Mouse (Mus musculus): ENCODE data around the gene Mfsd4a. TPM values are rescaled to one million over a fixed set of nuclear protein-coding genes. Genes with fewer than 3 reads are reported as not detected.

The Mfsd4a gene
- polyA plus RNA-seq, 1 experiment from 2014 or later = 10.4 TPM

DNA sequence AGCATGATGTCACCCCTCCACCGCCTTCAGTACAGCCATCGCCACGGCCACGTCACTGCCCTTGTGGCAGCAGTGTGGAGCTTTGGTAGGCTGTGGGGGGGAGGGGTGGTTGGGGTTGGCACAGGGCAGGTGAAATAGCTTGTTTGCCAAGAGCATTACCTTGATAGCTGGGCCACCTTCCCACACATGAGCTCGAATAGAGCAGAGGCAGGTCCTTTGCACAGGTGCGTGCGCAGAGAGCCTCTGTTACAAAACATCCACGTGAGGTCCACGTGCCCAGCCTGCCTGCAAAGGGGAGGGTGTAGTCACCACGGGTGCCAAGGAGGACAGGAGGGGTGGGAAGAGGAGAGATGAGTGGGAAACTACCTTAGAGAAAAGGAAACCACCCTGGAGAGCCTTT lies 7.7 kb upstream of the Mfsd4a start:
- no peak overlapping the region for H3K27ac ChIP-seq
- H3K4me3 ChIP-seq (replicated peaks; ENCODE audit: low read length) = no peak overlapping the region
- H3K9ac ChIP-seq = no peak overlapping the region
- DNase-seq (ENCODE audit: low spot score) (no peak), ATAC-seq (ENCODE audit: low FRiP score) (no peak)
- H3K36me3 ChIP-seq (replicated peaks; ENCODE audit: control insufficient read depth, insufficient read depth) = no peaks in the 10 kb centered on the region
- H3K4me1 ChIP-seq (replicated peaks; ENCODE audit: control insufficient read depth, insufficient read depth, low read length) = no peaks in the 10 kb centered on the region
- no peaks in the 10 kb centered on the region for H3K9me3 ChIP-seq (ENCODE audit: control insufficient read depth, low read length)
- no peaks in the 10 kb centered on the region for H3K27me3 ChIP-seq (ENCODE audit: control insufficient read depth, insufficient read depth, low read length)
- no peak overlapping the region for H3K4me2 ChIP-seq (replicated peaks)
- WGBS = 90% methylated on average over 10 of the region's 10 CpGs

DNA sequence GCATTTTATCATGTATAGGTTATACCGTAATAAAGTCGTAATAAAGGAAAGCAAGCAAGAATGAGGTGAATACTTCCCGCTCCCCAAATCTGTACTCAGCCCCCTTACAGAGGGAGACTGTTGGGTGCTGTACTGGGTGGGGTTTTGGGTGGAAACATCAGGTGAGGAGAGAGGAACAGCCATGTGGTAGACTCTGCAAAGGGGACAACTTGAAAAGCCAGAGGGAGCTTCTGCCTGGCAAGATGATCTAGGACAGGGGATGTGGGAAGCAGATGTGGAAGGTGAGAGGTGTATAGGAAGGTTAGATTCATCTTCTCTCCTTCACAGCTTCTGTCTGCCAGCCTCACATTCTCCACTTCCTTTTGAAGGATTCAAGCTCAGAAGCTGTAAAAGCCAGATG lies 2.8 kb upstream of the Mfsd4a start:
- H3K27me3 ChIP-seq (ENCODE audit: control insufficient read depth, insufficient read depth, low read length) = peaks cover 39% of the 10 kb centered on the region
- H3K4me1 ChIP-seq (replicated peaks; ENCODE audit: control insufficient read depth, insufficient read depth, low read length) = peaks cover 10% of the 10 kb centered on the region; the same call in 1 of the 2 replicates
- no peak for DNase-seq (ENCODE audit: low spot score)
- no peak overlapping the region for H3K4me3 ChIP-seq (replicated peaks; ENCODE audit: low read length)
- H3K9ac ChIP-seq = no peak overlapping the region
- no peak overlapping the region for H3K27ac ChIP-seq
- 89% methylated on average over 3 of the region's 3 CpGs for WGBS
- no peaks in the 10 kb centered on the region for H3K36me3 ChIP-seq (replicated peaks; ENCODE audit: control insufficient read depth, insufficient read depth)
- H3K9me3 ChIP-seq (ENCODE audit: control insufficient read depth, low read length) = no peaks in the 10 kb centered on the region
- ATAC-seq (ENCODE audit: low FRiP score) = no peak
- H3K4me2 ChIP-seq (replicated peaks) = no peak overlapping the region

DNA sequence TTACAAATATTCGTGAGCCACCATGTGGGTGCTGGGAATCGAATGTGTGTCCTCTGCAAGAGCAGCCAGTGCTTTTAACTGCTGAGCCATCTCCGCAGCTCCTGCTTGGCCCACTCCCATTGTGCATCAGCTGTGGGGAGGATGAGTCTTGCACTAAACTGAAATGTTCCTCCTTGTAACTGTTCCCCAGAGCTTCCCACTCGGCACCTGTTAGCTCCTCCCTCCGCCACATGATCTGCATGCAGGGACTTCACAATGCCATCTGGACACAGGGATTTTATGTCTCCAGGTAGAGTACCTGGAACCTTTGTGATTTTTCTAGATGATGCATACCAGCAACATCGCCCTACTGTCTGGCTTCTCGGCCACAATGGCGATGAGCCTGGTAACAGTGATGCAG lies 1.6 kb upstream of the Mfsd4a start:
- no peak overlapping the region for H3K9ac ChIP-seq
- DNase-seq (ENCODE audit: low spot score) (no peak), ATAC-seq (ENCODE audit: low FRiP score) (no peak)
- no peaks in the 10 kb centered on the region for H3K36me3 ChIP-seq (replicated peaks; ENCODE audit: control insufficient read depth, insufficient read depth)
- H3K4me1 ChIP-seq (replicated peaks; ENCODE audit: control insufficient read depth, insufficient read depth, low read length) = peaks cover 10% of the 10 kb centered on the region; the same call in 1 of the 2 replicates
- H3K9me3 ChIP-seq (ENCODE audit: control insufficient read depth, low read length) = no peaks in the 10 kb centered on the region
- H3K27me3 ChIP-seq (ENCODE audit: control insufficient read depth, insufficient read depth, low read length) = peaks cover 39% of the 10 kb centered on the region
- 87% methylated on average over 8 of the region's 8 CpGs for WGBS
- no peak overlapping the region for H3K4me3 ChIP-seq (replicated peaks; ENCODE audit: low read length)
- H3K27ac ChIP-seq = no peak overlapping the region
- no peak overlapping the region for H3K4me2 ChIP-seq (replicated peaks)

DNA sequence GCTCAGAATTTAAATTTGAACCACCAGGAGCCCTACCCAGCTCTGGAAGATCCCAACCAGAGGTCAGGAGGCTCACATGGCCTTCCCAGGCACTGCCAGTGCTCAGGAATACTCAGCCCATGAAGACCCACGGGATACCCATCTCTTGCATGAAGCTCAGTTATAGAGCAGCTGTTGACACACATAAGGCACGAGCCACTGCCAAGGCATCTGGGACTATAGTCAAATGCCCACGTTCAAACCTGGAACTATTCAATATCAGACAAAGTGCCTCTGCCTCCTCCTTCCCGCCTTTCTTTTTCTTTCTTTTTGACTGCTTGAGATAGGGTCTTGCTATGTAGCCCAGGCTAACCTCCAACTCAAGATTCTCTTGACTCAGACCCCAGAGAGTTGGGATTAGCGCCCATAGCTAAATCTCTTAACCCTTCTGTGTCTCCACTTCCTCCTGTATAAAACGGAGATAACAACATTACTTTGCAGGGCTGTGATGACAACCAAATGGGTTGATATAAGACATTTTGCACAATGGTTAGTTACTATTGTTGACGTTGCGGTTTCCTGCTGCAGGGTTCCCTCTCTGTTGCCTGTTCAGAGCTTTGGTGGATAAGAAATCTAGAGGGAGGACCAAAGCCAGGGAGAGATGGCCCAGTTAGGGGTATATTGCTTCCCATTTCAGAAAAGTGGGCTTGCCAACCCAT lies 2.2 kb downstream of the Mfsd4a start:
- Histone ChIP-seq H3K4me2 (replicated peaks) (no peak overlapping the region), H3K27me3 (ENCODE audit: control insufficient read depth, insufficient read depth, low read length) (peaks cover 39% of the 10 kb centered on the region), H3K9ac (no peak overlapping the region), H3K9me3 (ENCODE audit: control insufficient read depth, low read length) (no peaks in the 10 kb centered on the region), H3K4me3 (replicated peaks; ENCODE audit: low read length) (no peak overlapping the region), H3K27ac (no peak overlapping the region), H3K36me3 (replicated peaks; ENCODE audit: control insufficient read depth, insufficient read depth) (no peaks in the 10 kb centered on the region), H3K4me1 (replicated peaks; ENCODE audit: control insufficient read depth, insufficient read depth, low read length) (peaks cover 10% of the 10 kb centered on the region; the same call in 1 of the 2 replicates)
- ATAC-seq (ENCODE audit: low FRiP score) (no peak), DNase-seq (ENCODE audit: low spot score) (no peak)
- WGBS = 80% methylated on average over 8 of the region's 8 CpGs

- H3K27me3 ChIP-seq (ENCODE audit: control insufficient read depth, insufficient read depth, low read length) = peaks cover 37% of the 10 kb centered on the region
- 39% methylated on average over 1 of the region's 1 CpGs for WGBS
- H3K27ac ChIP-seq = no peak overlapping the region
- no peaks in the 10 kb centered on the region for H3K36me3 ChIP-seq (replicated peaks; ENCODE audit: control insufficient read depth, insufficient read depth)
- H3K4me1 ChIP-seq (replicated peaks; ENCODE audit: control insufficient read depth, insufficient read depth, low read length) = peaks cover 10% of the 10 kb centered on the region; the same call in 1 of the 2 replicates
- H3K9me3 ChIP-seq (ENCODE audit: control insufficient read depth, low read length) = no peaks in the 10 kb centered on the region
- H3K4me2 ChIP-seq (replicated peaks) = no peak overlapping the region
- DNase-seq (ENCODE audit: low spot score) (no peak), ATAC-seq (ENCODE audit: low FRiP score) (no peak)
- H3K4me3 ChIP-seq (replicated peaks; ENCODE audit: low read length) = no peak overlapping the region
- H3K9ac ChIP-seq = no peak overlapping the region
Measured at GRCm38 (mm10) chr1:132065001-132065400, 2.9 kb downstream of the Mfsd4a start.

DNA sequence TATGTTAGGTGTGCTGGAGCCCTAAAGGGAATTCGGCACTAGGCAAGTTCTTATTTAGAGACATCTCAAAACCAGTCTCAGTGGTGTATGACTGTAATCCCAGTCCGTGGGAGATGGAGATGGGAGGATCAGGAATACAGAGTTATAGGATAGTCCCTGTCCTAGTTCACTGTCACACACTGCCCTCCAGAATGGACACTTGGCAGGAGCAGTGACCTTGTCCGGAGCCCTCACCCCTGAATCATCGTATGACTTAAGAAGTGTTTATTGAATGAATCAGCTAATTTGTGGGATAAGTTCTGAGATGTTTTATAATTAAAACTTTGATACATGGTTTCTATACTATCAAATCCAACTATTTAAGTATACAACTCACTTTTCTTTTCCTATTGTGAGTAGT lies 4.8 kb downstream of the Mfsd4a start:
- peaks cover 18% of the 10 kb centered on the region for H3K27me3 ChIP-seq (ENCODE audit: control insufficient read depth, insufficient read depth, low read length)
- no peaks in the 10 kb centered on the region for H3K36me3 ChIP-seq (replicated peaks; ENCODE audit: control insufficient read depth, insufficient read depth)
- 85% methylated on average over 4 of the region's 4 CpGs for WGBS
- ATAC-seq (ENCODE audit: low FRiP score) (no peak), DNase-seq (ENCODE audit: low spot score) (no peak)
- no peak overlapping the region for H3K4me3 ChIP-seq (replicated peaks; ENCODE audit: low read length)
- H3K4me2 ChIP-seq (replicated peaks) = no peak overlapping the region
- H3K9me3 ChIP-seq (ENCODE audit: control insufficient read depth, low read length) = no peaks in the 10 kb centered on the region
- H3K27ac ChIP-seq = no peak overlapping the region
- H3K4me1 ChIP-seq (replicated peaks; ENCODE audit: control insufficient read depth, insufficient read depth, low read length) = peaks cover 9% of the 10 kb centered on the region; the same call in 1 of the 2 replicates
- no peak overlapping the region for H3K9ac ChIP-seq

GRCm38 (mm10) chr1:132061750-132062541 lies 5.9 kb downstream of the Mfsd4a start:
- no peak overlapping the region for H3K4me2 ChIP-seq (replicated peaks)
- 62% methylated on average over 6 of the region's 6 CpGs for WGBS
- peaks cover under 1% of the 10 kb centered on the region; the same call in 1 of the 2 replicates for H3K4me1 ChIP-seq (replicated peaks; ENCODE audit: control insufficient read depth, insufficient read depth, low read length)
- H3K4me3 ChIP-seq (replicated peaks; ENCODE audit: low read length) = no peak overlapping the region
- DNase-seq (ENCODE audit: low spot score) (no peak), ATAC-seq (ENCODE audit: low FRiP score) (no peak)
- H3K36me3 ChIP-seq (replicated peaks; ENCODE audit: control insufficient read depth, insufficient read depth) = no peaks in the 10 kb centered on the region
- H3K9ac ChIP-seq = no peak overlapping the region
- H3K9me3 ChIP-seq (ENCODE audit: control insufficient read depth, low read length) = no peaks in the 10 kb centered on the region
- peaks cover 9% of the 10 kb centered on the region for H3K27me3 ChIP-seq (ENCODE audit: control insufficient read depth, insufficient read depth, low read length)
- no peak overlapping the region for H3K27ac ChIP-seq

DNA sequence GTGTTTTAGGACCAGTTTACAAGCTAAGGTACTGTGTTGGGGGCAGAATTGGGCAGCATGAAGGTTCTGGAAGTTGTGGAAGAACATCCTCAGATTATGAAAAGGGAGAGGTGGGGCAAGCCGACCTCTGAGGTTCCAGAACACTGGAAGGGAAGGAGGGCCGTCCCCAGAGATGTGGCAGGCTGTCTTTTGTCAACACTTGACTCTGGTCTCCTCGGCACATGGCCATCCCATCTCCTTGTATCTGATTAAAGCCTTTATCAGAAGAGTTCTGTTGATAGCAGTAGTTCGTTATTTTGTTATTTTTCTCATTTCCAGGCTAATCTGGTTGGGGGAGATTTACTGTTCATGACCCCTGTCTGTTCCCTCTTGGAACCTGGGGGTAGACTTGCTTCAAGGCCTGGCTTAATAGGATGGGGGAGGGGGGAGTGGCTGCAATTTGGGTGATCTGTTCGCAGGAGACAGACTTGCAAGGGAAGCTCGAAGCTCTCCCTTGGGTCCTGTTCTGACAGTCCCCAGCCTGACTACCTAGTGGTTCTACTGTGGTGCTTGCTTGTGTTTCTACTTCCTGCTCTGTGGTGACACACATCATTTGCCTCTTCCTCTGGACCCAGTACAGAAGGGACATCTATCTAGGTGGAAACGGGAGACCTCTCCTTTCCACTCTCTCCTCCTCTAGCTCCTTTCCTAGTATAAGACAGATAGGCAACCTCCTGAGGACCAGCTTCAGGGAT lies 7.7 kb downstream of the Mfsd4a start:
- Histone ChIP-seq H3K27ac (no peak overlapping the region), H3K4me2 (replicated peaks) (no peak overlapping the region), H3K9me3 (ENCODE audit: control insufficient read depth, low read length) (no peaks in the 10 kb centered on the region), H3K4me3 (replicated peaks; ENCODE audit: low read length) (no peak overlapping the region), H3K9ac (no peak overlapping the region), H3K27me3 (ENCODE audit: control insufficient read depth, insufficient read depth, low read length) (no peaks in the 10 kb centered on the region), H3K4me1 (replicated peaks; ENCODE audit: control insufficient read depth, insufficient read depth, low read length) (no peaks in the 10 kb centered on the region), H3K36me3 (replicated peaks; ENCODE audit: control insufficient read depth, insufficient read depth) (no peaks in the 10 kb centered on the region)
- 73% methylated on average over 7 of the region's 7 CpGs for WGBS
- ATAC-seq (ENCODE audit: low FRiP score) (no peak), DNase-seq (ENCODE audit: low spot score) (no peak)

DNA sequence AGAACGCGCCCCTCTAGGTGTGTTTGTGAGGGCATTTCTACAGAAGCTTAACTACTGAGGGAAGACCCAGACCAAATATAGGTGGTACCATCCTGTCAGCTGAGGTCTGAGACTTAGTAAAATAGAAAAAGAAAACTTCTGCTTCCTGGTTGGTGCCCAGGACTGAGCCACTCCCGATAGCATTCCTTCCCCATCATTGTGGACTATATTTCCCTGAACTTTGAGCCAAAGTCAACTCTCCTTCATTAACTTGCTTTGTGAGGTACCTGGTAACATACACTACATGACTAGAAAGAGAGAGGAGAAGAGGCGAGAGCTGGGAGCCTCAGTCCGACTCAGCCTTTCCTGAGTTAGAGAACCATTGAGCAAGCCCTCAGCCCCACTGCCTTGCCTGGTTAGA lies 9.3 kb downstream of the Mfsd4a start:
- no peaks in the 10 kb centered on the region for H3K9me3 ChIP-seq (ENCODE audit: control insufficient read depth, low read length)
- DNase-seq (ENCODE audit: low spot score) (no peak), ATAC-seq (ENCODE audit: low FRiP score) (no peak)
- H3K27ac ChIP-seq = no peak overlapping the region
- 91% methylated on average over 5 of the region's 5 CpGs for WGBS
- no peaks in the 10 kb centered on the region for H3K27me3 ChIP-seq (ENCODE audit: control insufficient read depth, insufficient read depth, low read length)
- H3K9ac ChIP-seq = no peak overlapping the region
- H3K4me2 ChIP-seq (replicated peaks) = no peak overlapping the region
- no peaks in the 10 kb centered on the region for H3K36me3 ChIP-seq (replicated peaks; ENCODE audit: control insufficient read depth, insufficient read depth)
- no peak overlapping the region for H3K4me3 ChIP-seq (replicated peaks; ENCODE audit: low read length)
- no peaks in the 10 kb centered on the region for H3K4me1 ChIP-seq (replicated peaks; ENCODE audit: control insufficient read depth, insufficient read depth, low read length)
